Mouse (Mus musculus): Measurements from ENCODE around the gene Poc1b.

DNA sequence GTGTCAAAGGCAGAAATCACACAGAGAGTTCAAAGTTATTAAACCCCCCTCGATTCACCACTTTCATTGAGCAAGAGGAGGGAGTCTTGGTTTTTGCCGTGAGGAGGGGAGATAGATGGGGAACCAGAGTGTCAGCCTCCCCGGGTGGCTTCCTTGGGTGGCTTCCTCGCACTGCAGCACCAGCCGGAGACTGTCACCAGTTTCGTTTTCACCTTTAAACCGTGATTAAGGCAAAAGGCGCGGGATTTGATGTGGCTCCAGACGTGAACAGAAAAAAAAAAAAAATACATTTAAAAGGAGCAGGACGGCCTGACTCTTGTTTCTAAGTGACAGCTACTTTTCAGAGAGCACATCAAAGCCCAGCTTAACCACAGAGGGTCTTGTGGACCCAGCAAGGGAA, 97.7 kb downstream of the Poc1b start:
- TF ChIP-seq POLR2A (IDR thresholded peaks at IDR 0.05; ENCODE audit: borderline replicate concordance, low read depth, low read length) (no peak), CTCF (IDR thresholded peaks at IDR 0.05; ENCODE audit: low read depth, low read length) (no peak)
